Mouse (Mus musculus) midbrain, embryonic 12.5 days (tissue): Measurements from ENCODE around the gene 9130213A22Rik. TPM values are rescaled to one million over a fixed set of nuclear protein-coding genes. Genes with fewer than 3 reads are reported as not detected.
A peak's percentile ranks its signal among the peaks of the same experiment; 100 is the strongest.
"Not testable (repeated sequence)": the region's sequence is repeated elsewhere in the genome, so short reads cannot be mapped to it uniquely, and the experiment has no call there.

Source experiments
- ATAC-seq: fragments of 200-750 bp; cut with Nextera tagmentation; 2 replicates; pipeline ENCODE4 v1.8.0; 2017; ENCODE audit warnings: low read depth, moderate TSS enrichment, moderate library complexity; ENCODE audit not compliant: low FRiP score
- H3K27ac ChIP-seq: fragments of 300-500 bp; sonication (generic); replicated peaks from 2 replicates; pipeline ENCODE4 v1.5.1; 2016; ENCODE audit warnings: mild to moderate bottlenecking
- H3K27me3 ChIP-seq: fragments of 300-500 bp; sonication (generic); 2 replicates; pipeline ENCODE4 v1.6.1; 2016; ENCODE audit warnings: mild to moderate bottlenecking
- H3K36me3 ChIP-seq: fragments of 300-500 bp; sonication (generic); 2 replicates; pipeline ENCODE4 v1.6.1; 2016
- H3K4me1 ChIP-seq: fragments of 300-500 bp; sonication (generic); 2 replicates; pipeline ENCODE4 v1.6.1; 2016
- H3K4me2 ChIP-seq: fragments of 300-500 bp; sonication (generic); replicated peaks from 2 replicates; pipeline ENCODE4 v1.6.1; 2016; ENCODE audit warnings: mild to moderate bottlenecking, moderate library complexity
- H3K4me3 ChIP-seq: fragments of 300-500 bp; sonication (generic); 2 replicates; pipeline ENCODE4 v1.5.1; 2016; ENCODE audit warnings: mild to moderate bottlenecking
- H3K9ac ChIP-seq: fragments of 300-500 bp; sonication (generic); replicated peaks from 2 replicates; pipeline ENCODE4 v1.6.1; 2016; ENCODE audit warnings: mild to moderate bottlenecking, moderate library complexity
- H3K9me3 ChIP-seq: fragments of 300-500 bp; sonication (generic); 2 replicates; pipeline ENCODE4 v1.6.1; 2016; ENCODE audit warnings: mild to moderate bottlenecking
- WGBS: fragments of 180-500 bp; shearing (Covaris S2); methylation state at CpG from one replicate; pipeline ENCODE4 v1.1.7; 2016; 5-methylcytosine and 5-hydroxymethylcytosine counted together
- polyA plus RNA-seq: library from polyadenylated mRNA; unstranded; fragments of >200 nt; fragmentation: Nextera tagmentation; extraction: Ambion mirVana; gene quantifications from 2 replicates; pipeline ENCODE4 v1.2.1, GENCODE M21; 2016

9130213A22Rik gene
- polyA plus RNA-seq, 1 experiment from 2014 or later = 0.29 TPM

DNA sequence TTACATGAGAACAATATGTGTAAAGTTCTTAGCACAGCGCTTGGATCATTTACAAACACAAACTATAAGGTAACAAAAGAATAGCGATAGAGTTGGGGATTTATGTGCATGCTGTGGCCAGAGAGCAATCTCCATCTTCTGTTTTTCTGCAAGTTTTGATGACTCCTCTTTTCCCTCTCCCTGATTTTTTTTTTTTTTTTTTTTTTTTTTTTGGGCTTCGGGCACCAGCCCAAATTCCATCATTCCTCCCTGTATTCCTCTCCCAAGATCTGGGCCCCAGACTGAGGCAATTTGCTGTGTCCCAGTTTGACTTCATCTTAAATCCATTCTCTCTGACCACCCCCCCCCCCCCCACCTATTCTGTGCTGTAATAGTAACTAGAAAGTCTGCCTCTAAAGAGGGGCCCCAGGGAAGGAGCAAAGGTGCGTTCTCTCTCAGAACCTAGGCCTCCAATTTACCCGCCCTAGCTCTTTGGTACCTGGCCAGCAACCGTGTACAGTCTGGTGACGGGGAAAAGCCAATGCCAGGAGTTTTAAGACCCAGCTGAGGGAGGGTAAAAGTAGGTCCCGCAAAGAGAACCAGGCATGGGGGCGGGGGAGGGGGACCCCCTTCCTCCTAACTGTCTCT is 25.9 kb downstream of the 9130213A22Rik start:
- Histone ChIP-seq H3K27ac (peak overlapping the region; percentile 81; the same call in 1 of the 2 replicates), H3K9ac (peak overlapping the region; percentile 38), H3K36me3 (peaks cover 18% of the 10 kb centered on the region), H3K4me2 (peak overlapping the region; percentile 92), H3K4me1 (peaks cover 65% of the 10 kb centered on the region), H3K4me3 (peak overlapping the region; percentile 31), H3K27me3 (peaks cover 6% of the 10 kb centered on the region), H3K9me3 (no peaks in the 10 kb centered on the region)
- no peak for ATAC-seq
- WGBS = 16% methylated on average over 9 of the region's 9 CpGs

DNA sequence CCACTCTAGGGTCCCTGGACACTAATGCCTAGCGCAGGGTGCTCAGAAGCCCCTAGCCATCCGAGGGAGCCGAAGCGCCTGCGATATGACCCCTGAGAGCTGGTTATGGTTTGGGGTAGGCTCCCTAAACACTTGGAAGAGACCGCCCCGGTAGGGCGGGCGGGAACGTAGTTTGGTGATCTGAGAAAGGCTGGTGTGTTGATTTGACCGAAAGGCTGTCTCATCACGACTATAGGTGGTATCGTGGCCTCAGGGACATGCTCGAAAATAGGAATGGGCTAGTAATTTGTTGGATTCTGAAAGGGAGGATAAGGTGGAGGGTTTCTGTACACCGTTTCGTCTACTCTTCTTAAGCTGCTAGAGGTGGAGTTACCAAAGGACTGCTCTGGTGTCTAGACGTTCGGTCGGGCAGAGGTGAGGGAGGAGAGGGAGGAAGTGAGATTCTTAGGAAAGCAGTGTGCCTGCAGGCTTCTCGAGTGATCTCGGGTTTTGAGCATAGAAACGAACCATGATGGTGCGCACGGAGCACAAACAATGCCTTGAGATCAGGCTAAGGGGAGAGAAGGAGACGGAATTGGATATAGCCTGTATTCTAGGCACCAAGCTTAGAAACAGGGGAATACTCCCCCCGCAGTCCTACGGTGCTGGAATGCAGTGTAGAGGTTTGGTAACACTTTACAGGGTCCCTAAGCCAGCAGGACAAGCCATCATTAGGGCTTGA is 26.7 kb downstream of the 9130213A22Rik start:
- H3K27me3 ChIP-seq = peaks cover 6% of the 10 kb centered on the region
- no peaks in the 10 kb centered on the region for H3K9me3 ChIP-seq
- peak overlapping the region; percentile 56 for H3K9ac ChIP-seq
- H3K4me1 ChIP-seq = peaks cover 69% of the 10 kb centered on the region
- H3K4me3 ChIP-seq = peak overlapping the region; percentile 48
- ATAC-seq = no peak
- peak overlapping the region; percentile 89 for H3K4me2 ChIP-seq
- 3% methylated on average over 27 of the region's 27 CpGs for WGBS
- peaks cover 18% of the 10 kb centered on the region for H3K36me3 ChIP-seq
- peak overlapping the region; percentile 49; the same call in 1 of the 2 replicates for H3K27ac ChIP-seq

DNA sequence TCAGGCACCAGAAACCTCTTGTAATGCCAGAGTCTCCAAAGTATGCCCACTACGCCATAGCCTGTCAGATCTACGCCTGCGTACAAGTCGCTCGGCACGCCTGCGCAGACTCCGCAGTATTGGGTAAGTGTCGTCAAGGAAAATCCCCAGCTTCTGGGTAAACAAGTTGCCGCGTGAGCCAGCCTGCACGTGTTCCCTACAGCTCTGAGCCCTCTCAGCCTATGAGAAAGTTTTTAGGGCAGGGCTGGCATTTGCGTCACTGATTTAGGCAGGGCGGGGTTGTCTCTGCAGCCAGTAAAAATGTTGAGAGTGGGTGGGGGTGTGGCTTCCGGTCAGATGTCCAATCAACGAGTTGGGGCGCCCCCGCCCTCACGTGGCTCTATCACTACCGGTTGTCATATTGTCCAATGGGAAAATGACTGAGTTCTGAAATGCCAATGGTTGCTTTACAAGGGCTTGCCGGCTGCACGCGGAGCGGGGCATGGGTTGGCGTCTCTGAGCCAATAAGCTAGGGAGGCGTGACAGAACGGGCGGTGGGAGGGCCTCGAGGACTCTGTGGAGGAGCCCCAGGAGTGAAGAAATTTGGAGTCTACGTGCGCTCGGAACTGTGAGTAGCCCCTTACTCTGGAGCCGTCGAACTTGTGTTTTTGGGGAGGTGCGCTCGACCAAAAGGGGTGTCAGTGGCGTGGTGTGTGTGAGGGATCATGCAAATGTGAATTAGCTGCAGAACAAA is 27.5 kb downstream of the 9130213A22Rik start, which contains the start of gene Per1:
Gene Per1 (plus strand): TSS at position 521 of the 733 bp plus-strand sequence.
- ATAC-seq = peak; percentile 90
- peaks cover 26% of the 10 kb centered on the region for H3K36me3 ChIP-seq
- under 1% methylated on average over 37 of the region's 37 CpGs for WGBS
- H3K4me3 ChIP-seq = peak within 1 kb of the TSS; percentile 48
- H3K27ac ChIP-seq = peak within 1 kb of the TSS; percentile 63
- peak within 1 kb of the TSS; percentile 89 for H3K4me2 ChIP-seq
- peaks cover 69% of the 10 kb centered on the region for H3K4me1 ChIP-seq
- peak within 1 kb of the TSS; percentile 56 for H3K9ac ChIP-seq
- no peaks in the 10 kb centered on the region for H3K9me3 ChIP-seq
- H3K27me3 ChIP-seq = peaks cover 6% of the 10 kb centered on the region

DNA sequence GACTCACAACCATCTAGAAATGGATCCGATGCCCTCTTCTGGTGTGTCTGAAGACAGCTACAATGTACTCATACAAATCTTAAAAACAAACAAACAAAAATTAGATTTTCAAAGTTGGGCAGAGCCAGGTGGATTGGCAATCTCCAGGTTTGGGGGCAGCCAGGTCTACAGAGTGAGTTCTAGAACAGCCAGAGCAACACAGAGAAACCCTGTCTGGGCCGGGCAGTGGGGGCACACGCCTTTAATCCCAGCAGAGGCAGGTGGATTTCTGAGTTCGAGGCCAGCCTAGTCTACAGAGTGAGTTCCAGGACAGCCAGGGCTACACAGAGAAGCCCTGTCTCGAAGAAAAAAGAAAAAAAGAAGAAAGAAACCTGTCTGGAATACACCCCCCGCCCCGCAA is 28.5 kb downstream of the 9130213A22Rik start:
- Histone ChIP-seq H3K4me1 (peaks cover 70% of the 10 kb centered on the region), H3K36me3 (peaks cover 29% of the 10 kb centered on the region)
- not testable (repeated sequence) for H3K4me2 ChIP-seq, H3K27me3 ChIP-seq, H3K9ac ChIP-seq, H3K9me3 ChIP-seq, ATAC-seq, H3K4me3 ChIP-seq, H3K27ac ChIP-seq
- WGBS = 91% methylated on average over 7 of the region's 7 CpGs

DNA sequence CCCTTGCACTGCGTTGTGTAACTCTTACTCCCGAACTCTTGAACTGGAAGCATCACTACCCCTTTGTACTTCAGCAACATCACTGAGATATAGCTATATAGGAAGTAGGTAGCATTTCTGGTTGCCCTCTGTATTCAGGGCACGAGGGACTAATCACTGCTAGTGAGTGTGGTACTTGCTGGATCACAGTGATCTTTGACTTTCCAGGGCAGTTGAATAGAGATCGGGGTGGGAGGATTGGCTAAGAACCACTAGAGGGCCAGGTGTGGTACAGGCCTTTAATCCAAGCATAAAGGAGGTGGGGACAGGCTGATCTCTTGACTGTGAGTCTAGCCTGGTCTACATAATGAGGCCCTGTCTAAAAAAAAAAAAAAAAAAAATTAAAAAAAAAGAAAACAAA is 29.5 kb downstream of the 9130213A22Rik start:
- Histone ChIP-seq H3K27ac (no peak overlapping the region), H3K4me2 (no peak overlapping the region), H3K36me3 (peaks cover 29% of the 10 kb centered on the region), H3K4me1 (peaks cover 61% of the 10 kb centered on the region), H3K27me3 (peaks cover 6% of the 10 kb centered on the region), H3K4me3 (no peak overlapping the region), H3K9ac (no peak overlapping the region), H3K9me3 (no peaks in the 10 kb centered on the region)
- ATAC-seq = no peak
- WGBS = 80% methylated on average over 4 of the region's 4 CpGs

DNA sequence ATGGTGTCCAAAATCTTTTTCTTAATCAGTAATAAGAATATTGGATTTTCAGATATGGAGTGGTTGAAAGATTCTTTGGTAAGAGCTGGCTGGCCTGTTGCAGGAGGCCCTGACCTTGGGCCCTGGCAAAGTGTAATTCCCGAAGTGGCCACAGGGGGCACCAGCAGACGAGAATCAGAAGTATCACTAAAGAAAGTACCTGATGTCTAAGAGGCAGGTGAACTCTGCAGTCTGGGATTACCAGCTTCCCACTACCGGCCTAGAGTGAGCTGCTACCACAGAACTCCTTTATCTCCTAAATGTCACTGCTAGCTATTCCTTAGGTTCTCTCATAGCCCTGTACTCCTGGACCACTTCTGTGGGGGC is 30.0 kb downstream of the 9130213A22Rik start:
- H3K27me3 ChIP-seq = peaks cover 6% of the 10 kb centered on the region
- peaks cover 59% of the 10 kb centered on the region for H3K4me1 ChIP-seq
- H3K36me3 ChIP-seq = peaks cover 29% of the 10 kb centered on the region
- H3K9ac ChIP-seq = no peak overlapping the region
- no peak for ATAC-seq
- no peak overlapping the region for H3K4me3 ChIP-seq
- no peak overlapping the region for H3K4me2 ChIP-seq
- no peak overlapping the region for H3K27ac ChIP-seq
- H3K9me3 ChIP-seq = no peaks in the 10 kb centered on the region
- WGBS = 9% methylated on average over 3 of the region's 3 CpGs

DNA sequence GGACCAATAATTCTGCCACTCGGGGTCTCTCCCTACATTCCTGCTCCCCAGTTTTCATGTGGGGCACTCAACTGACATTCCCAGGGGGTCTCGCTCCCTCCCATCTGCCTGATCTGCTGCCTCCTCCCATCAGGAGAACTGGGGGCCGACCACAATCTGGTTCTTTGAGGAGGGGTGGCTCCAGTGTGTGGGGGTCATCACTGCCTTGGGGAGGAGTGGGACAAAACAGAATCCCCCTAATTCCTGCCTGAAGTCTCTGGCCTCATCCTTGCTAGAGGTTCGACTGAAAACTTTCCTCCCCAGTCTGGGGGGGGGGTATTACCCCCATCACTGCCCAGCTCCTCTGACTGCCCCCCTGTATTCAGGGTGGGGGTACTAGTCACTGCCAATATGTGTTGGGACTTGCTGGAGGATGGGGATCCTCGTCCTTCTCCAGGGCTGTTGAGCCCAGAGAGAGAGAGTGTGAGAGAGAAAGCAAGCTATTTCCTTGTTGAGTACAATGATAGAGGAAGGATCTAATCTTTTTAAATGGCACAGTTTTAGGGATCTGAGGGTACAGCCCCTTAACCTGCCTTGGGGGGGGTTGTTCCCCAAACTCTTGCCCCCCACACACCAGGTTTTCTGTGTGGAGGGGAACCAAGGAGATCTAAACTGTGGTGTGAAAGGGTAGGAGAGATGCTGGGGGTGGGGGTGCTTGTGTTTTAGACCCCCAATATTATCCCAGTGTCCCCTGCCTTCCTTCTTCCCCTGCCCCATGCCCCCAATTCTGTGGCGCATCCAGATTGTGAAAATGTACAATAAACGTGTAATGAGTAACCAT is 30.6 kb downstream of the 9130213A22Rik start:
- peaks cover 53% of the 10 kb centered on the region for H3K4me1 ChIP-seq
- peaks cover 6% of the 10 kb centered on the region for H3K27me3 ChIP-seq

DNA sequence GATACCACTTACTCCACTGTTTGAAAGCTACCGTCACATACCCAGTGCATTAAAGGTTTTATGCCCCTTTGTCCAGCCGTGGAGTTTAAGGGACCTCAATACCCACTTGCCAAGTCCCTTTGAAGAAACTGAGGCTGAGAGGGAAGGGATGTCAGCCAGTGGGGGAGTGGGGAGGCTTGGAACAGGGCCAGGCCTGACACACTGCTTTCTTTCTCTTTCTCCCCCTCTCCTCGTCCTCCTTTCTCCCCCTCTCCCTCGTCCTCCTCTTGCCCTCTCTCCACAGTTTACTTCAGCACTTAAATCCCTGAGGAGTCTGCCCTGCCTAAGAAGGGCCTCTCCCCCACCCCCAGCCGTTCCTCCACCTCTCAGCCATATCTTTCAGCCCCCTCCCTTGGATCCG is 32.0 kb downstream of the 9130213A22Rik start:
- Histone ChIP-seq H3K9ac (peak overlapping the region; percentile 31; the same call in 1 of the 2 replicates), H3K27me3 (no peaks in the 10 kb centered on the region), H3K4me3 (no peak overlapping the region), H3K27ac (no peak overlapping the region), H3K9me3 (no peaks in the 10 kb centered on the region), H3K4me2 (no peak overlapping the region), H3K4me1 (peaks cover 41% of the 10 kb centered on the region), H3K36me3 (peaks cover 29% of the 10 kb centered on the region)
- 69% methylated on average over 6 of the region's 6 CpGs for WGBS
- no peak for ATAC-seq

More for the DNA sequence above, 30.6 kb downstream of the 9130213A22Rik start:
- Histone ChIP-seq H3K4me3 (no peak overlapping the region), H3K36me3 (peaks cover 29% of the 10 kb centered on the region), H3K4me2 (no peak overlapping the region), H3K9me3 (no peaks in the 10 kb centered on the region), H3K9ac (no peak overlapping the region), H3K27ac (no peak overlapping the region)
- no peak for ATAC-seq
- 58% methylated on average over 7 of the region's 7 CpGs for WGBS

DNA sequence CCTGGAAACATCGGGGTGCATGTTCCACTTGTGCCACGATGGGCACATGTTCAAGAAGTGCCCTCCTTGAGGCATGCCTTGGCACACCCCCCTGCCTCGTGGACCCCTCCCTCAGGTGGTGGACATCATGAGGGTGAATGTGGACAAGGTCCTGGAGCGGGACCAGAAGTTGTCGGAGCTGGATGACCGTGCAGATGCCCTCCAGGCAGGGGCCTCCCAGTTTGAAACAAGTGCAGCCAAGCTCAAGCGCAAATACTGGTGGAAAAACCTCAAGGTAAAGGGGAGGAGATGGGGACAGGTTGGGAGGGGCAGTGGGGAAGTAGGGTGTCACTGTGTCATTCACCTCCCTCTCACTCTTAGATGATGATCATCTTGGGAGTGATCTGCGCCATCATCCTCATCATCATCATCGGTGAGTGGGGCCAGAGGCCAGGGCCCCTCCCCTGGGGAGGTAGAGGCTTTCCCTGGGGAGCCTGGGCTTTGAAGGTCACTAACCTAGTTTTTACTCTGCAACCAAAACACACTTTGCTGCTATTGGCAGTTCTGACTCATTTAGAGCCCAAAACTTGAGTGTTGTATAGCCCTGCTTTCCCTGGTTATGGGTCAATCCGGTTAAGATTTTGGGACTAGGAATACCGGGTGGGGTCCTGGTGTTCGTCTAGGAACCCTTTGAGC is 32.6 kb downstream of the 9130213A22Rik start:
- 93% methylated on average over 12 of the region's 12 CpGs for WGBS
- H3K27ac ChIP-seq = 0 out of 2 replicates have a peak overlapping the region, but pooled peaks have one; percentile 96
- H3K4me1 ChIP-seq = peaks cover 39% of the 10 kb centered on the region

DNA sequence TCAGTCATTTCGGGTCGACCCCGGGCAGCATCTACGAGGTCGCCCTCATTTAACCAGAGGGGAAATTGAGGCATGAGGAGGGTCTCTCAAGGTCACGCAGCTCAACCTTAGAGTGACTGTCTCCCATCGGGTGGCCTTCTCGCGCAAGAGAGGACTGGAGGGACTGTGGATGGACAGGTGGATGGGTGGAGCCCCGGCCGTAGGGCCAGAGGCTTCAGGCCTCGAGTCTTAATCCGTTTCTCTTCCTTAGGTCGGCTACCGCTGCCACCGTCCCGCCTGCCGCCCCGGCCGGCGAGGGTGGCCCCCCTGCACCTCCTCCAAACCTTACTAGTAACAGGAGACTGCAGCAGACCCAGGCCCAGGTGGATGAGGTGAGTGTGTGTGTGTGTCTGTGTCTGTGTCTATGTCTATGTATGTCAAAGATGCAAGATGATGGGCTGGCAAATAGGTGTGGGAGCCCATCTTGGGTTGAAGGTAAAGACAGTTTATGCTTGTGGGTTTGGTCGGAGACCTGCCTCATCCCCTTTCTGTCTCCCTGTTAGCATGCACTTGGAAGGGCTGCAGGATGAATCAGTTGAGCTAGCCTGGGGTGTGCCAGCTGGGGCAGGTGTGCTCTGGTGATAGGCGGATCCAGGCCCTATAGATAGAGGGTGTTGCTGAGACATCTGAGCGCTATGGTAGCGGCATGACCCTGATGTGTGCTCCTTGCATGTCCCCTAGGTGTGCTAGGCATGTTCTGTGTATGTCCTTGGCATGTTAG is 33.4 kb downstream of the 9130213A22Rik start:
- Histone ChIP-seq H3K9me3 (no peaks in the 10 kb centered on the region), H3K4me3 (peak overlapping the region; percentile 99), H3K27ac (peak overlapping the region; percentile 96), H3K4me2 (peak overlapping the region; percentile 83), H3K27me3 (no peaks in the 10 kb centered on the region), H3K9ac (peak overlapping the region; percentile 99), H3K4me1 (peaks cover 34% of the 10 kb centered on the region), H3K36me3 (peaks cover 29% of the 10 kb centered on the region)
- WGBS = 11% methylated on average over 25 of the region's 25 CpGs
- ATAC-seq = peak; percentile 42; the same call in 1 of the 2 replicates

More for the DNA sequence above, 32.6 kb downstream of the 9130213A22Rik start:
- Histone ChIP-seq H3K4me2 (peak overlapping the region; percentile 83), H3K27me3 (no peaks in the 10 kb centered on the region), H3K4me3 (peak overlapping the region; percentile 99), H3K36me3 (peaks cover 29% of the 10 kb centered on the region), H3K9ac (peak overlapping the region; percentile 99), H3K9me3 (no peaks in the 10 kb centered on the region)
- ATAC-seq = no peak
